Mouse (Mus musculus) cerebellum, adult 11 months (tissue): ENCODE results near the gene Sv2b.

ENCODE experiments used
- DNase-seq: peaks from one replicate; pipeline ENCODE4 v3.0.0; 2022

Sv2b gene

GRCm38 (mm10) chr7:75290554-75290953 is 18.5 kb downstream of the Sv2b start:
- no peak for DNase-seq

DNA sequence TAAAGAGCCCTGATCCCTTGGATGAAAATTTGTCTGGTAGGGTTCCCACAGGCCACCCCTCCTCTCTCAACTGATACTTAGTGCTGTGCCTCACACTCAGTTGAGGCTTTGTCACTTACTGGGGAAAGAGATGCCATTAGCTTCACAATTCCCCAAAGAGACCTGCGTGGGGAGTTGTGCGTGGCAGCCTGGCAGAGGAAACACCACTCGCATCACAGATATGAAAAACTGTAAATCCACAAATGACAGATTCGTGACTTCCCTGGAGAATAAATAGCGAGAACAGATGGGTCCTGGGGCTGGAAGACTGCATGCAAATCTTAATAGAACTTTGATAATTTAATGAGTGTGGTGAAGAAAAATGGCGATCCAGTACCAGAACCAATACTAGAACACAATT is 21.8 kb downstream of the Sv2b start:
- no peak for DNase-seq

DNA sequence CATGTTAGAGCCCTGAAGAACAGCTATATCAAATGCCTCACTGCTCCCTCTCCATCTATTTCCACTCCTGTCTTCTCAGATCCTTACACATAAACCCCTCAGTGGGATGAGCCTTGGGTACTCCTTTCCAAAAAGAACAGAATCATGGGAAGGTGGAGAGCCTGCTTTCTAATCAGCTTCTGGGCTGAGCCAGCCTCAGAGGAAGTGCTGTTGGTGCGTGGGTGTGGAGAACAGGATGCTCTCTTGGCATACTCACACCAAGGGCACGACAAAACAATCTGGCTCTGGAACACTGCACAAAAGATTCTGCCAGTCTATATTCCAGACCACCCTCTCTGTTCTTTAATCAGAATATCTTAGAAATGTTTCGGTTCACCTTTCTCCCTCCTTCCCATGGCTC is 26.1 kb downstream of the Sv2b start:
- DNase-seq, result peak; percentile 66

DNA sequence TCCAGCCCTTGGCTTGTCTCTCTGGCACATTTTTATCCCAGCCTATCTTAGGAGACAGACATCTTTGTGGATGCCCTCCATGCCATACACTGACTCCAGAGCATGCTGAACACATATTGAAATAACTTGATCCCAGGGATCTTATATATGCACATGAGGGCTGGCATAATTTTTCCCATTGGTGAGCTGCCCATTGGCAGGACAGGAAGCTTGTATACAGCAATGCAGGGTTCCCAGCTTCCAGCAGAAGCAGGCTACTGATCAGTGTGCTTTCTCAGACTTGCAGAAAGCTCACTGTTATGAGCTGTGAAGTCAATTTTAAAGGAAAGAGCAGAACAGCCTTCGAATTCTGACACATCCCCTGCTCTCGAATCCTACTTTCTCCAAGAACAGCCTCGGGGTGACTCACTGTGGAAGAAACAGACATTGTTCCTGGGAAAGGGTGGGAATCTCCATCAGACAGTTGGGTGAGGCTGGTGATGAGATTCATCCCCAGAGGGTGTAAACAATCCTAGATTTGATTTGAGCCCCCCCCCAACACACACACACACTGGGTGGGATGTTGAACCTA is 26.9 kb downstream of the Sv2b start:
- DNase-seq, result no peak

DNA sequence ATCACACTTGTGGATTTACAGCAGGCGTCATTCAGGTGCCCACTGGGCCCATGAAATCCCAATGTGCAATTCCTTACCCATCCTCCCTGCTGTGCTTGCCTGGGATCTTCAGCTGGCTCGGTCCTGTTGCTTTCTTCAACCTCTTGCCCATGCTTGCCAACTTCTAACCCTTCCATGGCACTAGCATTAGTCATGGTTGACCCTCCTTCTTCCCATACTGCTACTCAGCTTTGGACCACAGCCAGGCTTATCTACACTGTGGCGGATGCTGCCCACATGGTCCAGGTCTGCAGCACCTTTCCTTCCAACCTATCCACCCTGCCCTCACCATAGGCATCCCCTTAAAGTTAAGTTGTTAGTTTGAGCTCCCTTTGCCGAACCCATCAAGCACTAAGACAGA is 28.0 kb downstream of the Sv2b start:
- no peak for DNase-seq

DNA sequence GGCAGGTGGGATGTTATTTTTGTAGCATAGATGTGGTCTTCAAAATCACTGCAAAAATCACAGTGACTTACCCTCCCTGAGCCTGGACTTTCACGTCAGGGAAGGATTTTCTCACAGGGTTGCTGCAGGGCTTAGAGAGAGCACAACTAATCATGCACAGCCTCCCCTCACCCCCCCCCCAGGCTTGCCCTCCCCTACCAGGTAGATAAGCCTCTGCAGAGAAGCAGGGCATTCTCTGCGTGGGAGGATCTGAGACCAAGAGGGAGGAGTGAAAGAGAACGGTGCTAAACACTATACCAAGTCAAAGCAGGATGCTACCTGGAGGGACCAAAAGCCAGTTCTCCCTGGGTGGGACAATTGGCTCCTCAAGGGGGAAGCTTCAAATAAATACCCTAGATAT is 31.2 kb downstream of the Sv2b start:
- no peak for DNase-seq

GRCm38 (mm10) chr7:75276739-75277138 is 32.3 kb downstream of the Sv2b start:
- no peak for DNase-seq

- DNase-seq, result no peak
Measured at GRCm38 (mm10) chr7:75274518-75274917, 34.5 kb downstream of the Sv2b start.

DNA sequence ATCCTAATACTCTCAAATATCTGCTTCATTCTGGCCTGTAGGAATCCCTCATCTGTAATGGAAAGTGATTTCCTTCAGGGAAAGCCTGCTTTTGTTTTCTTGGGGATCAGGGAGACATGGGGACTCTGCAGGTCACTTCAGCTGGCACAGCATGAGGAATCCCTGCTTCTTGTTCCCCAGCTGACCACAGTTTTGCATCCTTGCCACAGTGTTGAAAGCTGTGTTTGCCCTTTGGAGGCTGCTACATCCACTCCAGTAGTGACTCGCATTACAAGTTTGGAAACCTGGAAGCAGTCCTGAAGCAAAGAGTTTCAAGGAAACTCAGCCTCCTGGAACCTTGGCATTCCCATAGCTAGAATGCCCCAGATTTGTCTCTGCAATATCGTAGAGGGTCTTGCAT is 35.4 kb downstream of the Sv2b start:
- DNase-seq, result no peak

GRCm38 (mm10) chr7:75271921-75272381 is 37.1 kb downstream of the Sv2b start:
- no peak for DNase-seq

DNA sequence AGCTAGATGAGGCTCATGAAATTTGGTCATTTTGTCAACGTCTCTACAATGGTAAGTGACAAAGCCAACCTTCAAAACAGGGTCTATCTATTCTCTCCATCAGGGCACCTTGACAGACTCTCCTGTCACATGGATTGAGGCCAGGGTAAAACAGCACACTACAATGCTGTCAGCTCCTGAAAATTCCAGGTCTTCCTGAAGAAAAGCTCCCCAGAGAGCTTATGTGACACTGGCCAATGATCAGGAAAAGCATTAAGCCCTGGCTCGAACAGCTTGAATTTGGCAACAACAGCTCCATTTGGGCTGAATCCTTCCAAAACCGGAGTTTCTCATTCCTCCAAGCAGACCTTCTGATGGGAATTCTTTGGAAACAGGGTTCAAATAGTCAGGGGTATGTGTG is 37.8 kb downstream of the Sv2b start:
- DNase-seq, result no peak

- no peak for DNase-seq
Measured at GRCm38 (mm10) chr7:75267236-75267635, 41.8 kb downstream of the Sv2b start.

DNA sequence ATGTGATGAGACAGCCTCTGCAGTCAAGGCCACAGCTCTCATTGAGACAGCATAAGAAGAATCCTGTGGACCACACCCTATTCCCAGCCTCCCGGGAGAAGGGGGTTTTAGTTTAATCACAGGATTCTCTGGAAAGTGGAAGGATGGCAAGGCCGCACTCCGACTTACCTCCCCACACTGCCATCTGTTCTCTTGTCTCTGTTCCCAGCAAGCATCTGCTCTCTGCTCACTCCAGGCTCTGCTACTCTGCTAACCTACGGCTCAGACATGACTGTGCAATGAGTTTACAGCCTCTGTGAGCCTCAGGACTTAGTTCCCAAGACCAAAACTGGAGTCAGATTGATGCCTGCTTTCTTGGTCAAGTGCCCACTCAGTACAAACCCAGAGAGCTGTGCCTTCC is 43.8 kb downstream of the Sv2b start:
- DNase-seq, result peak; percentile 81

GRCm38 (mm10) chr7:75259945-75260344 is 49.1 kb downstream of the Sv2b start:
- no peak for DNase-seq

GRCm38 (mm10) chr7:75253611-75254250 is 55.3 kb downstream of the Sv2b start:
- DNase-seq, result no peak

- DNase-seq, result no peak
Measured at GRCm38 (mm10) chr7:75240754-75241507, 68.1 kb downstream of the Sv2b start.

DNA sequence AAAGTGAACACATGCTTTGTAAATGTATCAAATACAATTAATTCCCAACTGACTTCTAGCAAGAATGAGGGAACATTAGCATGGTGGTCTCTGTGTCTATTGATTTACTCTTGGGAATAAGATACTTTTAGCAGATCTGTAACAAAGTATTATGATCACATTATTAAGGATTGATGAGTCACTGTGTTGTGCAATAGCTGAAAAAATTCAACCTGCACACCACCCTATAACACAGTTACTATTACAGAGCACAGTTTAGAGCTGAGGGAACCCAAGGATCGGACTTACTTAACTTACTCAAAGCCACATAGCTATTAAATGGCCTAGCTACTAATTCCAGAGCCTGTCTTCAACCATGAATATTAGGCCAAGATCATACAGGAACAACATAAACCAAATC is 72.7 kb downstream of the Sv2b start:
- no peak for DNase-seq

DNA sequence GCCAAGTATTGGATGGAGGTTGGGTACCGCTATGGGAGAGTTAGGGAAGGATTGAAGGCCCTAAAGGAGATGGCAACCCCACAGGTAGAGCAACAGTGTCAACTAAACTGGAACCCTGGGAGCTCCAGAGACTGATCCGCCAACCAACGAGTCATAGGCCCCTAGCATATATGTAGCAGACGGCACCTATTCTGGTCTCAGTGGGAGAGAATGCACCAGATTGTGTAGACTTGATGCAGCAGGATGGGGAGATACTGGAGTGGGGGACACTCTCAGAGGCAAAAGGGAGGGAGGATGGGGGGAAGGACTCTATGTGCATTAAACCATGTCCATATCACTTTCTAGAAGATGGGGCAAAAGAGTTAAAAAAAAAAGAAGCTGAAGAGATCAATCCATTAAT is 84.9 kb downstream of the Sv2b start:
- no peak for DNase-seq

- no peak for DNase-seq
Measured at GRCm38 (mm10) chr7:75222704-75223431, 86.2 kb downstream of the Sv2b start.

- no peak for DNase-seq
Measured at GRCm38 (mm10) chr7:75220786-75221185, 88.3 kb downstream of the Sv2b start.

GRCm38 (mm10) chr7:75220296-75220695 is 88.8 kb downstream of the Sv2b start:
- no peak for DNase-seq

- no peak for DNase-seq
Measured at GRCm38 (mm10) chr7:75216180-75216579, 92.9 kb downstream of the Sv2b start.

- DNase-seq, result no peak
Measured at GRCm38 (mm10) chr7:75209221-75209641, 99.8 kb downstream of the Sv2b start.
